Mouse (Mus musculus) lung, adult 18-20 months (tissue): Measurements from ENCODE around the gene Mis18bp1.
A peak's percentile ranks its signal among the peaks of the same experiment; 100 is the strongest.
"Not testable (repeated sequence)": the region's sequence is repeated elsewhere in the genome, so short reads cannot be mapped to it uniquely, and the experiment has no call there.

Source experiments
- DNase-seq, 2 experiments: peaks; one replicate each; pipeline ENCODE4 v3.0.0; 2022; ENCODE audit warnings: mixed read lengths in 2 of 2

Mis18bp1 gene

DNA sequence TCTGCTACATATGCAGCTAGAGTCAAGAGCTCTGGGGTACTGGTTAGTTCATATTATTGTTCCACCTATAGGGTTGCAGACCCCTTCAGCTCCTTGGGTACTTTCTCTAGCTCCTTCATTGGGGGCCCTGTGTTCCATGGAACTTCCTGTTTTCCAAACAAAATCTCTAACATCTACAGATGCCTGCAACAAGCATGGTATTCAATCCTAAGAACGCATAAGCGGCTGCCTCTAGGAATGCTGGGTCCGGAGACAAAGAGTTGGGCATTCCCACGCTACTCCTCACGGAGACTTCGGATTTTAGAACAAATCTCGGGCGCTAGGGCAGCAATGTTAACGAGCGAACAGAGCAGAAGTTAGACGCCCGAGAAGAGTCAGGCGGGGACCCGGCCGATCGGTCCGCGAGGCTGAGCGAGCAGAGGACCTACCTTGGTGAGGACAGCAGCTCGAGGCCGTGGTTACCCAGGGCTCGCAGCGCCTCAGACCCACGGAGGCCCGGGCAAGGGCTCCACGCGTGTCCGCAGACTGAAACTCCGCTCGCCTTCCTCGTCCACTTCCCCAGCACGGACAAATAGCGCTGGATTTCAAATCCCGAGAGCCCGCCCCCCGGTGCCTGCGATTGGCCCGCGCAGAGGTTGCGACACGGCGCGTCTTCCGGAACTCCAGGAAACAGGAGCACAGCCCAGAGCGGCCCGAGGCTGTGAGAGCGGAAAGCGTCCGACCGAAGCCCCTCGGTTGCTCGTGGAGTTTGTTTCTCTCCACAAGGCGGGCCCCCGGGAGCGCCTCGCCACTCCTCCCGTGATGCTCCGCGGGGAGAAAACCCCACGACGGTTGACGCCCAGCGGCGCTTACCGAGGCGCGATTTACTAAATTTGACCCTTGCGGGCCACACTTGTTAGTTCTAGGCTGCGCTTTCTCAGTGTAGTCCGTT is at the start of gene Mis18bp1:
Gene Mis18bp1, minus strand, starts transcription at position 584 of the 931 bp plus-strand sequence.
- DNase-seq, result peak; percentile 95 to 96

DNA sequence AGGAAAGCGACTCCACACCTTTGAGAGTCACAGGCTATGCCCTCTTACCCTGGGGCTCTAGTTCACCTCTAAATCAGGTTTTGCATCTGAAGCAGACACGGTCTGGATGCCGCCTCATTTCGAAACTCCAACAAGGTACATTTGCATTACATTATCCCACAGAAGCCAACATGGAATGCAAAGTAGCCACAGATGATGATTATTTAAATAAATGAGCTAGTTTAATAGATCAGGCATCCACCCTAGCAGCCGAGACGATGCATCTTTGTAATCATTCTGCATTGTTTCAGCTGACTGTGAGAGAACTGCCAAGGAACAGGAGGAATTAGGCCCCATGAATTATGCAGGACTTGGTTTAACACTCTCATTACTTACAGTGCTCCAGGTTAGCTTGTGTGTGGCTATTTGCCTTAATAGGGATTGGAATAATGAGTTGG is 44.0 kb upstream of the Mis18bp1 start:
- DNase-seq, result no peak

DNA sequence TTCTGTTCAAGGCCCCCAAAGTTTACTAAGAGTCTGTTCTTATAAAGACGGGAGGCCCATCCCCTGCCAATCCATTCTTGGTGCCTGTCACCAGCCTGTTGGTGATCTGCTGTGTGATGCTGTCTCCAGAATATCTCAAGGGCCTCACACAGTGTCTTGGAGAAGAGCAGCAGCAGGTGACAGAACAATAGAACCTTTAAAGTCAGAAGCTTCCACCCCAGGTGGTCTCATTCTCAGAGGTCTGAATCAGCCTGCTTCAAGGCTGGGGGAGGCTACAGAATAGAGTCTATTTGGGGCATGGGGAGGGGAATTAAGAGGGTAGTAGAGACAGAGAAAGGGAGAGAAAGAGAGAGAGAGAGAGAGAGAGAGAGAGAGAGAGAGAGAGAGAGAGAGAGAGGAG is 34.0 kb upstream of the Mis18bp1 start:
- DNase-seq, result no peak

GRCm38 (mm10) chr12:65201812-65202211 is 29.4 kb upstream of the Mis18bp1 start:
- no peak for DNase-seq

DNA sequence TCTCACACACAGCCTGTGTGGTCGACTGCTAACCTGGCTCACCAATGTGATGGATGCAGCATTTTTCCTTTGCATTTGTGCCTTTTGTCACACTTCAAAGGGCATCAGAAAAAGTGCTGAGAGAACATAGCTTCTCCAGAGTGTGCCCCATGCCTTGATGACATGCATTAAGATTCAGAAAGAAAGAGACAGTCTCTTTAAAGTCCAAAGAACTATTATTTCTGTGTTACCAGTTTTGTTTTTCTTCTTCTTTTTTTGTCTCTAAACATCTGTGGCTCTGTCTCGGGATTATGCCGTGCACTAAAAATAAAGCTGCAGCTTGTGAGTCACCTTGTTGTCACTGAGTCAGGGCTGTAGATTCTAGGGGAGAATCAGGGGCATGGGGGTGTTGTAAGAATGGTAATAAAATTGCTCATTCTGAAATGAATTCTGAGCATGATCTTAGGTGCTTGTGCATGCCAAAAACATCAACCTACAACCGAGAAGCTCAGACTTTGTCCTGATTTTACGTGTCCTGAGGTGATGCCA is 21.7 kb upstream of the Mis18bp1 start:
- DNase-seq, result no peak

DNA sequence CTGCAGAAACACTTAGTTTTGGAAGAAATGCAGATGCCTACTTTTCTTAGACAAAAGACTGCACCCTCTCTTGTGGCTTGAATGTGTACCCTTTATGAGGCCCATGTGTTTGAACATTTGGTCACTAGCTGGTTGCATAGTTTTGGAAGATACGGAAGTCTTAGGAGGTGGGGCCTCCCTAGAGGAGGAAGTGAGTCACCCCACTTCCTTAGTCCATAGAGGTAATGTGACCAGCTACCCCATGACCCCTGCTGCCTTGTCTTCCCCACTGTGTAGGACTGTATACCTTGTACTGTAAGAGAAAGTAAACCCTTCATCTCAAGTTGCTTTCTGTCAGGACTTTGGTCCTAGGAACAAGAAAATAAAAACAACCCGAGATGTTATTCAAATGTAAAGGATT is 16.8 kb upstream of the Mis18bp1 start:
- DNase-seq, result no peak

- no peak for DNase-seq
These were observed 15.0 kb upstream of the Mis18bp1 start for GRCm38 (mm10) chr12:65187365-65187764.

GRCm38 (mm10) chr12:65173736-65174135 is 1.3 kb upstream of the Mis18bp1 start:
- no peak for DNase-seq

- peak; percentile 58 to 64 for DNase-seq
These were observed 555 bp upstream of the Mis18bp1 start for GRCm38 (mm10) chr12:65172959-65173358.

DNA sequence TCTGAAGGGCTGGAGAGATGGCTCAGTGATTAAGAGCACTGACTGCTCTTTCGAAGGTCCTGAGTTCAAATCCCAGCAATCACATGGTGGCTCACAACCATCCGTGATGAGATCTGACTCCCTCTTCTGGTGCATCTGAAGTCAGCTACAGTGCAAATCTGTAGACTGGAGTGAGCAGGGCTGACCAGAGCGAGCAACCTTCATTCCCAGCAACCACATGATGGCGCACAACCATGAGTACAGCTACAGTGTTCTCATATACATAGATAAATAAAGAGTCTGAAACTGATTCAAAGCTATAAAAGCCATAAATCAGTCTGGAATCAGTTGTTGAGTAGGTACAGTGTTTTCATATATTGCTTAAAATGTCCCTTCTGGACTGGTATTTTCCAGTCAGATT is 36.3 kb downstream of the Mis18bp1 start:
- DNase-seq, result not testable (repeated sequence)

GRCm38 (mm10) chr12:65119451-65119850 is 53.0 kb downstream of the Mis18bp1 start:
- no peak for DNase-seq

DNA sequence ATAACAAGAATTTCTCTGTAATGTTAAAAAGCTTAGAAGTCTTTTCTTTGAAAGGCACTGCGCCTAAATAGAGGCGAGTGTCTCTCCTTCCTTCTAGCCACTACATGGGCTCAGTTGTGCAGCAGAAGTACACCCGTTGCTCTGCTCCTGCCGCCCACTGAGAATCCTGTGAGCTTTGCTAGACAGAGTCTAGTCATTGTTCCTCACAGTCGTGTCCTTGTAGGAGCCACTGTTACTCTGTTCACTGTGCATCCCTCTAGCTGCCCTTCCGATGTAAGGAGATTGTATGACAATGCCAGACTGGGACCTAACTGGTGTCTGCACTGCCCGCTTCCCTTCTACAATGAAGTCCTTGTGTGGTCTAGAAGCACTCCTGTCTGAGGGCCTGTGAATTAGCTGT is 53.4 kb downstream of the Mis18bp1 start:
- DNase-seq, result no peak

GRCm38 (mm10) chr12:65114978-65115377 is 57.4 kb downstream of the Mis18bp1 start:
- not testable (repeated sequence) for DNase-seq

DNA sequence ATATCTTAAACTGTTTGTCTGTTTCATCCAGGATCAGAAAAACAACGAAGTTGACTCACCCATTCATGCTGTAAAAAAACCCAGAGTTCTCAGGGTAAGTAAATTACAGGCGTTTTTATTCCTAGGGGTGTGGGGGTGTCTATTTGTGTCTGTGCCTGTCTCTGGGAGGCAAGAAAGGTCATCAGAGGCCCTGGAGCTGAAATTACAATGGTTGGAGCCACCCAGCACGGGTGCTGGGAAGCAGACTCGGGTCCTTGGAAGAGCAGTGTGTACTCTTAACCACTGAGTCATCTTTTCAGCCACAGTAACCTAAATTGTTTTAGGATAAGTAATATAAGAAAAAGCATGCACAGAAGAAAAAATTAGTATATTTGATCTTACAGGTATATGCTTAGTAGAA is 58.5 kb downstream of the Mis18bp1 start:
- no peak for DNase-seq

- DNase-seq, result no peak
These were observed 59.6 kb downstream of the Mis18bp1 start for GRCm38 (mm10) chr12:65112811-65113210.

- no peak for DNase-seq
These were observed 60.9 kb downstream of the Mis18bp1 start for GRCm38 (mm10) chr12:65111503-65111902.

- no peak for DNase-seq
These were observed 63.7 kb downstream of the Mis18bp1 start for GRCm38 (mm10) chr12:65108746-65109145.
